Mouse (Mus musculus) lung, adult 2 months (tissue): ENCODE measurements around the gene Tspan17. TPM values are rescaled to one million over a fixed set of nuclear protein-coding genes. Genes with fewer than 3 reads are reported as not detected.

Experiments used
- DNase-seq: peaks from one replicate; pipeline ENCODE4 v3.0.0; 2022
- H3K4me1 ChIP-seq: fragments of 200-500 bp; 2 replicates; pipeline ENCODE4 v1.6.1; 2011; ENCODE audit warnings: low read length; ENCODE audit not compliant: control insufficient read depth, insufficient read depth
- H3K4me3 ChIP-seq: fragments of 200-500 bp; replicated peaks from 2 replicates; pipeline ENCODE3; 2011; ENCODE audit warnings: low read depth, mild to moderate bottlenecking, control low read depth, low read length; ENCODE audit errors: extremely low read depth
- CTCF ChIP-seq: fragments of 200-500 bp; IDR thresholded peaks from 2 replicates; pipeline ENCODE4 v1.5.1; 2011; ENCODE audit warnings: mild to moderate bottlenecking, low read length, control low read depth; ENCODE audit not compliant: insufficient read depth
- POLR2A ChIP-seq: fragments of 200-500 bp; IDR thresholded peaks from 2 replicates; pipeline ENCODE4 v1.6.1; 2011; ENCODE audit warnings: low read depth, mild to moderate bottlenecking, control low read depth, low read length, borderline replicate concordance; ENCODE audit errors: extremely low read depth
- WGBS: fragments of 180-500 bp; shearing (Covaris S2); methylation state at CpG from one replicate; pipeline ENCODE4 v1.1.7; 2018; 5-methylcytosine and 5-hydroxymethylcytosine counted together
- polyA plus RNA-seq: library from polyadenylated mRNA; depleted of rRNA; stranded (reverse); fragments of >200 nt; gene quantifications from 2 replicates; pipeline ENCODE4 v1.2.3, GENCODE M21; 2012; rRNA removed

The Tspan17 gene
- polyA plus RNA-seq, 1 experiment: 32.1 TPM

- Histone ChIP-seq H3K4me3 (no peak overlapping the region), H3K4me1 (no peaks in the 10 kb centered on the region)
- 42% methylated on average over 8 of the region's 8 CpGs for WGBS
- TF ChIP-seq CTCF (no peak), POLR2A (no peak)
- no peak for DNase-seq
These were observed 55.4 kb downstream of the Tspan17 start for GRCm38 (mm10) chr13:54844579-54844978.

Other genes with a start within 250 kb of the Tspan17 start
- 106 TPM in 2 replicates for gene 4833439L19Rik, start 223.9 kb upstream of the Tspan17 start, polyA plus RNA-seq
- gene Arl10, start 214.4 kb upstream of the Tspan17 start, polyA plus RNA-seq: 30.8 and 41.5 TPM in 2 replicates
- gene Nop16, start 199.3 kb upstream of the Tspan17 start, polyA plus RNA-seq: 4.8 and 9.1 TPM in 2 replicates
- gene Higd2a, start 199.2 kb upstream of the Tspan17 start, polyA plus RNA-seq: 110 and 112 TPM in 2 replicates
- gene Cltb, start 178.0 kb upstream of the Tspan17 start, polyA plus RNA-seq: 96.4 and 109 TPM in 2 replicates
- 16.1 and 27.7 TPM in 2 replicates for gene Faf2, start 167.6 kb upstream of the Tspan17 start, polyA plus RNA-seq
- 256 and 338 TPM in 2 replicates for gene Rnf44, start 95.5 kb upstream of the Tspan17 start, polyA plus RNA-seq
- 0.05 and 1.1 TPM in 2 replicates for gene Cdhr2, start 87.9 kb upstream of the Tspan17 start, polyA plus RNA-seq
- gene Gprin1, start 39.5 kb upstream of the Tspan17 start, polyA plus RNA-seq: 0.07 and 0.09 TPM in 2 replicates
- not detected in 2 replicates for gene Sncb, start 22.8 kb upstream of the Tspan17 start, polyA plus RNA-seq
- gene Eif4e1b, start 5.4 kb upstream of the Tspan17 start, polyA plus RNA-seq: not detected in 2 replicates
- 2.9 and 3.7 TPM in 2 replicates for gene Unc5a, start 160.0 kb downstream of the Tspan17 start, polyA plus RNA-seq
- 3.4 and 5.2 TPM in 2 replicates for gene Hk3, start 232.0 kb downstream of the Tspan17 start, polyA plus RNA-seq